Mouse (Mus musculus) MEL (cell line): ENCODE results near the gene Grin2d. TPM values are rescaled to one million over a fixed set of nuclear protein-coding genes. Genes with fewer than 3 reads are reported as not detected.

ENCODE experiments used
- DNase-seq: peaks from one replicate; pipeline ENCODE4 v3.0.0; 2011; ENCODE audit warnings: low read depth, low spot score
- H3K27ac ChIP-seq: 2 replicates; pipeline ENCODE4 v1.5.1; 2012; ENCODE audit warnings: low read depth, mild to moderate bottlenecking, control low read depth, low read length, moderate library complexity; ENCODE audit not compliant: control insufficient read depth
- H3K27me3 ChIP-seq, 2 experiments: fragments of 150-350 bp in 1 of 2; sonication (generic) in 1 of 2; 2 replicates each; pipeline ENCODE4 v1.6.1; 2012; ENCODE audit warnings: low read length in 2 of 2, mild to moderate bottlenecking in 2 of 2, improper control_type of control experiment in 1 of 2, moderate library complexity in 1 of 2; ENCODE audit not compliant: insufficient read depth in 2 of 2, control insufficient read depth in 1 of 2
- H3K36me3 ChIP-seq, 2 experiments: 2 replicates each; pipeline ENCODE4 v1.6.1; 2012 to 2014; ENCODE audit warnings: low read length in 2 of 2, improper control_type of control experiment in 1 of 2, inconsistent platforms in 1 of 2, mild to moderate bottlenecking in 1 of 2; ENCODE audit not compliant: insufficient read depth in 2 of 2, control insufficient read depth in 1 of 2
- H3K4me1 ChIP-seq, 2 experiments: fragments of 150-350 bp in 1 of 2; sonication (generic) in 1 of 2; 2 replicates each; pipeline ENCODE4 v1.6.1; 2012; ENCODE audit warnings: low read length in 2 of 2, improper control_type of control experiment in 1 of 2, mild to moderate bottlenecking in 1 of 2; ENCODE audit not compliant: insufficient read depth in 2 of 2, control insufficient read depth in 1 of 2
- H3K4me3 ChIP-seq, 2 experiments: fragments of 150-350 bp in 1 of 2; sonication (generic) in 1 of 2; 2 replicates each; pipeline ENCODE4 v1.5.1; 2012; ENCODE audit warnings: low read depth in 2 of 2, low read length in 2 of 2, mild to moderate bottlenecking in 2 of 2, moderate library complexity in 2 of 2, control low read depth in 1 of 2, improper control_type of control experiment in 1 of 2; ENCODE audit not compliant: control insufficient read depth in 1 of 2, insufficient read depth in 1 of 2
- H3K79me2 ChIP-seq: 2 replicates; pipeline ENCODE4 v1.6.1; 2012; ENCODE audit warnings: mild to moderate bottlenecking, low read length, moderate library complexity; ENCODE audit not compliant: control insufficient read depth, poor library complexity, insufficient read depth
- H3K9ac ChIP-seq: 2 replicates; pipeline ENCODE4 v1.6.1; 2012; ENCODE audit warnings: low read depth, mild to moderate bottlenecking, control low read depth, low read length, moderate library complexity; ENCODE audit not compliant: control insufficient read depth, poor library complexity, severe bottlenecking
- H3K9me3 ChIP-seq: fragments of 150-350 bp; sonication (generic); replicated peaks from 2 replicates; pipeline ENCODE4 v1.6.1; 2012; ENCODE audit warnings: mild to moderate bottlenecking, low read length, improper control_type of control experiment, moderate library complexity; ENCODE audit not compliant: insufficient read depth
- CHD1 ChIP-seq: IDR thresholded peaks from 2 replicates; pipeline ENCODE4 v1.6.1; 2012; ENCODE audit warnings: low read depth, mild to moderate bottlenecking, inconsistent platforms, low read length, improper control_type of control experiment
- E2F4 ChIP-seq: IDR thresholded peaks from 2 replicates; pipeline ENCODE4 v1.6.1; 2011; ENCODE audit warnings: low read depth, low read length, improper control_type of control experiment, borderline replicate concordance
- ELF1 ChIP-seq: IDR thresholded peaks from 2 replicates; pipeline ENCODE4 v1.6.1; 2014; ENCODE audit warnings: low read depth, mild to moderate bottlenecking, inconsistent platforms, low read length, improper control_type of control experiment, moderate library complexity
- ETS1 ChIP-seq: IDR thresholded peaks from 2 replicates; pipeline ENCODE4 v1.6.1; 2012; ENCODE audit warnings: low read depth, mild to moderate bottlenecking, inconsistent platforms, low read length, improper control_type of control experiment, moderate library complexity
- GABPA ChIP-seq: IDR thresholded peaks from 2 replicates; pipeline ENCODE4 v1.6.1; 2012; ENCODE audit warnings: low read depth, mild to moderate bottlenecking, inconsistent platforms, low read length, improper control_type of control experiment, moderate library complexity
- GATA1 ChIP-seq: IDR thresholded peaks from 2 replicates; pipeline ENCODE4 v1.6.1; 2011; ENCODE audit warnings: low read depth, low read length, improper control_type of control experiment
- HCFC1 ChIP-seq: IDR thresholded peaks from 2 replicates; pipeline ENCODE4 v1.6.1; 2012; ENCODE audit warnings: low read depth, mild to moderate bottlenecking, inconsistent platforms, low read length, improper control_type of control experiment, moderate library complexity
- JUND ChIP-seq: IDR thresholded peaks from 2 replicates; pipeline ENCODE4 v1.6.1; 2011; ENCODE audit warnings: low read depth, mild to moderate bottlenecking, improper control_type of control experiment, low read length
- KAT2A ChIP-seq: conservative IDR thresholded peaks from 2 replicates; pipeline ENCODE4 v1.6.1; 2012; ENCODE audit warnings: low read depth, low read length, improper control_type of control experiment, inconsistent platforms
- MAX ChIP-seq: IDR thresholded peaks from 2 replicates; pipeline ENCODE4 v1.6.1; 2011; ENCODE audit warnings: low read length, improper control_type of control experiment
- MEF2A ChIP-seq: IDR thresholded peaks from 2 replicates; pipeline ENCODE4 v1.6.1; 2014; ENCODE audit warnings: low read depth, mild to moderate bottlenecking, inconsistent platforms, low read length, improper control_type of control experiment; ENCODE audit not compliant: poor library complexity, insufficient replicate concordance, severe bottlenecking; ENCODE audit errors: extremely low read depth
- MXI1 ChIP-seq: IDR thresholded peaks from 2 replicates; pipeline ENCODE4 v1.6.1; 2011; ENCODE audit warnings: mild to moderate bottlenecking, low read depth, low read length, improper control_type of control experiment
- MYC ChIP-seq: IDR thresholded peaks from 2 replicates; pipeline ENCODE4 v1.6.1; 2011; ENCODE audit warnings: low read depth, mild to moderate bottlenecking, low read length, improper control_type of control experiment, moderate library complexity
- NELFE ChIP-seq: IDR thresholded peaks from 2 replicates; pipeline ENCODE4 v1.6.1; 2011; ENCODE audit warnings: low read depth, low read length, improper control_type of control experiment
- NRF1 ChIP-seq: IDR thresholded peaks from 2 replicates; pipeline ENCODE4 v1.6.1; 2014; ENCODE audit warnings: low read depth, mild to moderate bottlenecking, inconsistent platforms, low read length, improper control_type of control experiment, moderate library complexity; ENCODE audit not compliant: poor library complexity, insufficient read depth, severe bottlenecking
- POLR2A ChIP-seq, 2 experiments: IDR thresholded peaks; 2 replicates each; pipeline ENCODE4 v1.6.1; 2011 to 2012; ENCODE audit warnings: low read length in 2 of 2, mild to moderate bottlenecking in 2 of 2, control low read depth in 1 of 2, improper control_type of control experiment in 1 of 2, low read depth in 1 of 2, moderate library complexity in 1 of 2; ENCODE audit not compliant: control insufficient read depth in 1 of 2, insufficient read depth in 1 of 2, poor library complexity in 1 of 2
- POLR2AphosphoS2 ChIP-seq: IDR thresholded peaks from 2 replicates; pipeline ENCODE4 v1.6.1; 2011; ENCODE audit warnings: low read length, improper control_type of control experiment
- RCOR1 ChIP-seq: IDR thresholded peaks from 2 replicates; pipeline ENCODE4 v1.6.1; 2012; ENCODE audit warnings: low read depth, mild to moderate bottlenecking, inconsistent platforms, low read length, improper control_type of control experiment
- SIN3A ChIP-seq: IDR thresholded peaks from 2 replicates; pipeline ENCODE4 v1.6.1; 2012; ENCODE audit warnings: low read length, improper control_type of control experiment, inconsistent platforms
- SMC3 ChIP-seq: IDR thresholded peaks from 2 replicates; pipeline ENCODE4 v1.6.1; 2011; ENCODE audit warnings: low read depth, low read length, improper control_type of control experiment
- TAL1 ChIP-seq: IDR thresholded peaks from 2 replicates; pipeline ENCODE4 v1.6.1; 2012; ENCODE audit warnings: mild to moderate bottlenecking, inconsistent platforms, low read length, moderate library complexity, mixed read lengths
- UBTF ChIP-seq: IDR thresholded peaks from 2 replicates; pipeline ENCODE4 v1.6.1; 2012; ENCODE audit warnings: low read depth, mild to moderate bottlenecking, inconsistent platforms, low read length, improper control_type of control experiment, moderate library complexity, borderline replicate concordance; ENCODE audit not compliant: insufficient read depth
- USF2 ChIP-seq, 2 experiments: IDR thresholded peaks; 2 replicates each; pipeline ENCODE4 v1.6.1; 2011 to 2012; ENCODE audit warnings: improper control_type of control experiment in 2 of 2, low read length in 2 of 2, borderline replicate concordance in 1 of 2, inconsistent platforms in 1 of 2, low read depth in 1 of 2, mild to moderate bottlenecking in 1 of 2; ENCODE audit not compliant: insufficient read depth in 1 of 2
- ZC3H11A ChIP-seq: IDR thresholded peaks from 2 replicates; pipeline ENCODE4 v1.6.1; 2012; ENCODE audit warnings: low read depth, mild to moderate bottlenecking, inconsistent platforms, low read length, improper control_type of control experiment
- ZKSCAN1 ChIP-seq: IDR thresholded peaks from 2 replicates; pipeline ENCODE4 v1.6.1; 2012; ENCODE audit warnings: low read depth, mild to moderate bottlenecking, inconsistent platforms, low read length, improper control_type of control experiment, moderate library complexity
- ZMIZ1 ChIP-seq: IDR thresholded peaks from 2 replicates; pipeline ENCODE4 v1.6.1; 2012; ENCODE audit warnings: low read depth, mild to moderate bottlenecking, inconsistent platforms, low read length, improper control_type of control experiment, moderate library complexity
- ZNF384 ChIP-seq: IDR thresholded peaks from 2 replicates; pipeline ENCODE4 v1.6.1; 2012; ENCODE audit warnings: low read depth, mild to moderate bottlenecking, inconsistent platforms, low read length, improper control_type of control experiment
- polyA plus RNA-seq, 2 experiments: library from polyadenylated mRNA; stranded (reverse) in 1 of 2; unstranded in 1 of 2; fragments of >175 nt in 1 of 2; fragments of >200 nt in 1 of 2; gene quantifications; 2 replicates each; pipeline versions ENCODE4 v1.2.1 to v1.2.4; 2012; ENCODE audit warnings: low replicate concordance in 2 of 2, low read depth in 1 of 2; ENCODE audit not compliant: insufficient read length in 2 of 2, insufficient read depth in 1 of 2, missing spikeins in 1 of 2
- total RNA-seq: library from RNA; depleted of rRNA; stranded (reverse); fragments of 300-350 nt; gene quantifications from 2 replicates; pipeline ENCODE4 v1.2.3, GENCODE M21; 2012

Grin2d gene
- total and polyA plus RNA-seq, 3 experiments: 0.19 to 0.57 TPM; not detected in 1

DNA sequence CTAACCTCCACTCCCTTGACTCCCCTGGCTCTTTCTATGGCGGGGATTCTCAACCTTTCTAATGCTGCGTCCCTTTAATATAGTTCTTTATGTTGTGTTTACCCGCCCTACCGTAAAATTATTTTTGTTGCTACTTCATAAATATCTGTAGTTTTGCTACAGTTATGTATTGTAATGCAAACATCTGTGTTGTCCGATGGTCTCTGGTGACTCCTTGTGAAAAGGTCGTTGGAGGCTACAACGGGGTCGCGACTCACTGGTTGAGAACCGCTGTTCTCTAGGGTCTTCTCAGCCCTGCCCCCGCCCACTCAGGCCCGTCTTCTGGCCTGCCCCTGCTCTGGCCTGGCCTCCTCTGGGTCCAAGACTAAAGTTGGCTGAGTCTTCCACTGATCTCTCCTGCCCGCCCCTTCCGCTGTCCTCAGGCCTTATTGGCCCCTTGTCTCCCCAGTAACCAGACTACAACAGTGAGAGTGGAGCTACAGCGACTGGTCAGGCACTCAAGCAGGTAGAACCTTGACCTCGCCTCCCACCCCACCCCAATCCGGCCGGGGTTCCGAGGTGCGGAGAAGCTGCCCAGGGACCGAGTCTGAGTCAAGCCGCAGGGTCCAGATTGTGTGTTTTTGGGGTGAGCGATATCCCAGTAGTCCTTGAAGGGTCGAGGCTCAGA, 45.7 kb upstream of the Grin2d start, which contains the start of gene Ccdc114:
TSS of gene Ccdc114 (plus strand) at position 311 of the 667 bp plus-strand sequence.
- peak within 1 kb of the TSS; percentile 45 to 58 for H3K4me3 ChIP-seq
- H3K9ac ChIP-seq: peak within 1 kb of the TSS; percentile 68
- H3K27me3 ChIP-seq: no peaks in the 10 kb centered on the region
- DNase-seq: no peak
- peaks cover 0 to 13% of the 10 kb centered on the region in 2 experiments; a peak in 2 of 4 replicates for H3K36me3 ChIP-seq
- peaks cover 3% of the 10 kb centered on the region; the same call in 1 of the 2 replicates for H3K79me2 ChIP-seq
- peaks cover 8 to 20% of the 10 kb centered on the region in 2 experiments for H3K4me1 ChIP-seq
- no peak for TF ChIP-seq ELF1
- no peak for TF ChIP-seq KAT2A
- TF ChIP-seq GABPA: no peak
- TF ChIP-seq SMC3: no peak
- H3K9me3 ChIP-seq: no peaks in the 10 kb centered on the region
- peak within 1 kb of the TSS; percentile 94 for H3K27ac ChIP-seq

DNA sequence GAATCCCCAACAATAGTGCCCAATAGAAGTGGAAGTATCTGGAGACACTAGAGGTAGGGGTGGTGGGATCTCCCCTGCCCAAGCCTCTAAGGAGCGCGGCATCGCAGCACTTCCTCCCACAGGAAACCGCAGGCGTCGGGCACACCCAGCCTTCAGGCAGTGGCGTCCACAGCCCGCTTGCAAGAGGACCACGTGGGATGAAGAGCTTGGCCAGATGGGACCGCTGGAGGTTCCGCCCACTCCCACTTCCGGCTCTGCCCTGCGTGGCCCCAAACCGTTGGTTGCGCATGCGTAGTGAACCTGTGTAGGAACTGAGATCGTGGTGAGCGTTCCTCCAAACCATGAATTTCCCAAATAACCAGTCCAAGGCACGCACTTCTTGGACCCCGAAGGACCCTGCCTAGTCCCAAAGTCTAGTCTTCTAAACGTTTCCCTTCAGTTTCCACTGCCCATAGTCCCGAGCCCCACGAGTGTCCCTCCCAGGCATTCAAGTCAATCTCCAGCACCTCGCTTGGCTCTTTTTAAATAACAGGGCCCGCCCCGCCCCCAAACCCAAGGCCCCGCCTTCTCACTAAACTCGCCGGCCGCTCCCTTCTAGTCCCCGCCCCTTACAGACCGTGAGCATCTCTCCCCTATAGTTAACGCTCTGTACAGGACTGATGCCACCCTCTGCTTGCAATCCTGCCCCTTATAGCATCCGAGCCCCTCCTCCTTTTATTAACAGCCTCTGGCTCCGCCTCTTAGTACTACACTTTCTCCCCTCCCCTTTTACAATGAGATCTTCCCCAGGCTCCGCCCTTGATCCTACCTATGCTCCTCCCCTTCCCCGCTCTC, 45.0 kb upstream of the Grin2d start:
- Histone ChIP-seq H3K36me3 (peaks cover 0 to 13% of the 10 kb centered on the region in 2 experiments; a peak in 2 of 4 replicates), H3K4me1 (peaks cover 8 to 19% of the 10 kb centered on the region in 2 experiments), H3K79me2 (peaks cover 3% of the 10 kb centered on the region; the same call in 1 of the 2 replicates), H3K4me3 (peak overlapping the region; percentile 45 to 58), H3K9me3 (no peaks in the 10 kb centered on the region), H3K9ac (peak overlapping the region; percentile 68), H3K27ac (peak overlapping the region; percentile 94), H3K27me3 (no peaks in the 10 kb centered on the region)
- peak; percentile 98 for DNase-seq
- peak; percentile 97 for TF ChIP-seq MYC
- TF ChIP-seq CHD1: no peak
- no peak for TF ChIP-seq USF2 (IDR thresholded peaks at IDR 0.05; ENCODE audit: borderline replicate concordance in 1 of 2, insufficient read depth in 1 of 2, low read depth in 1 of 2, low read length in 2 of 2)
- no peak for TF ChIP-seq ZKSCAN1
- peak; percentile 74 for TF ChIP-seq RCOR1
- TF ChIP-seq SMC3: no peak
- TF ChIP-seq NELFE: peak; percentile 87
- no peak for TF ChIP-seq ZNF384
- TF ChIP-seq ZC3H11A: no peak
- peak; percentile 40 for TF ChIP-seq KAT2A
- TF ChIP-seq NRF1: peak; percentile 98
- peak; percentile 61; the same call in 1 of the 2 replicates for TF ChIP-seq E2F4
- peak; percentile 91 for TF ChIP-seq ETS1
- TF ChIP-seq GABPA: no peak
- TF ChIP-seq GATA1: no peak
- TF ChIP-seq TAL1: peak; percentile 31; the same call in 1 of the 2 replicates
- peak; percentile 84 to 98; a peak in 3 of 4 replicates for TF ChIP-seq POLR2A (IDR thresholded peaks at IDR 0.05; ENCODE audit: control insufficient read depth in 1 of 2, insufficient read depth in 1 of 2, low read depth in 1 of 2, low read length in 2 of 2, poor library complexity in 1 of 2)
- TF ChIP-seq UBTF: no peak
- TF ChIP-seq POLR2AphosphoS2: peak; percentile 82
- TF ChIP-seq MXI1: peak; percentile 94
- TF ChIP-seq HCFC1: peak; percentile 79
- peak; percentile 94 for TF ChIP-seq SIN3A
- no peak for TF ChIP-seq JUND
- no peak for TF ChIP-seq MEF2A
- peak; percentile 99 for TF ChIP-seq MAX
- TF ChIP-seq ZMIZ1: peak; percentile 56; the same call in 1 of the 2 replicates
